Mouse (Mus musculus) cerebellum, postnatal 10 days (tissue): Measurements from ENCODE around the gene Cyp1b1.
A peak's percentile ranks its signal among the peaks of the same experiment; 100 is the strongest.

Experiments
- DNase-seq, 2 experiments: peaks; one replicate each; pipeline ENCODE4 v3.0.0; 2021; ENCODE audit warnings: mixed read lengths in 2 of 2

Cyp1b1 gene

DNA sequence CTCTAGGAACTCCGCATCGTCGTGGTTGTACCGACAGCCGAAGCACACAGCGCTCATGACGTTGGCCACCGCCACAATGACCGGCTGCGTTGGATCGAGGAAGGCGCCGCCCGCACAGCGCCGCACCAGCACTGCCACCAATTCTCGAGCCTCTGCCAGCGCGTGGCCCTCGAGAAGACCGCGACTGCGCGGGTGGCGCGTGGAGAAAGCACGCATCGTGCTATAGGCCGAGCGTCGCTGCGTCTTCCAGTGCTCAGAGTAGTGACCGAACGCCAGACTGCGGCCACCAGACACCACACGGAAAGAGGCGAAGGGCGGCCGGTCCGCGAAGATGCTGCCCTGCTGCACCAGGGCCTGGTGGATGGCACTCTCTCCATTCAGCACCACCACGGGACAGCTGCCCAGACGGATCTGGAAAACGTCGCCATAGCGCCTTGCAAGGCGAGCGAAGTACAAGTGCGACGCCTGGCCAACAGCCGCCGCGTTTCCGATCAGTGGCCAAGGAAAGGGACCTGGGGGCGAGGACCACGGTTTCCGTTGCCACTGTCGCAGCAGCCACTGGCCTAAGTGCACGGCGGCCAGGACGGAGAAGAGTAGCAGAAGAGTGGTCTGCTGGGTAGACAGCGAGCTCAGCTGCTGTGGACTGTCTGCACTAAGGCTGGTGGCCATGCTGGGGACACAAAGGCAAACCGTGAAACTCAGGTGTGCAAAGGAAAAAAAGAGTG, 1.1 kb downstream of the Cyp1b1 start:
- DNase-seq: peak; percentile 68 to 69

DNA sequence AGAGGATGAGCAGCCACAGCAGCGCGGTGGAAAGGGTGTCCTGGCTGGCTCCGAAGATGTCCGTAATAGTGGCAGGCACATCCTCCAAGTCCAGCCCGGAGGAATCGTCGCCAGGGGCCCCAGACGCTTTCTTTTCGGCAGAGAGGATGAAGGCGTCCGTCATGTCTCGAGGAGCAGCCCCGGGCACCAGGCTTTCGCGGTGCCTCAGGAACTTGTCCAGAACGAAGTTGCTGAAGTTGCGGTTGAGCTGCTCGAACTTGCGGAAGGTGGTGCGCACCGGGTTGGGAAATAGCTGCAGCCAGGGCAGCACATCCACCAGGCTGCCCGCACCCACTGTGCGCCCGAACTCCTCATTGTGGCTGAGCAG, 1.6 kb downstream of the Cyp1b1 start:
- DNase-seq: peak in 1 of 2 experiments; percentile 44

DNA sequence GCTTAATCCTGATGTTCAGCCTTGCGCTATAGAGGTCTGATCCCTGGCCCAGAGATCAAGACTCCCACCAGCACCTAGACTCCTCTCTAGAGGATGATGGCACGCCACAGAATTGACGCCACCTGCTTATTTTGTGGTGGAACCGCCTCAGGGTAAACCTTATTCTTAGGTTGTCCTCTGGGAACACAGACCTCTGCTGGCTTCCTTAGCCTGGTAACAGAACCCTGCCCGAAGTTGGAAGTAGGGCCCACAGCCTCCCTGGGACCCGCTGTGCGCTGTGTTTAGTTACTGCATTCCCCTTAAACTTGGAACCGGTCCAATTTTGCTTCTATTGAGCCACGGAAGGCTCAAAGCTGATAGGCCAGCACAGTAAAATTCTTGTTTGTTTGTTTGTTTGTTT, 2.3 kb downstream of the Cyp1b1 start:
- peak; percentile 22 to 39 for DNase-seq

DNA sequence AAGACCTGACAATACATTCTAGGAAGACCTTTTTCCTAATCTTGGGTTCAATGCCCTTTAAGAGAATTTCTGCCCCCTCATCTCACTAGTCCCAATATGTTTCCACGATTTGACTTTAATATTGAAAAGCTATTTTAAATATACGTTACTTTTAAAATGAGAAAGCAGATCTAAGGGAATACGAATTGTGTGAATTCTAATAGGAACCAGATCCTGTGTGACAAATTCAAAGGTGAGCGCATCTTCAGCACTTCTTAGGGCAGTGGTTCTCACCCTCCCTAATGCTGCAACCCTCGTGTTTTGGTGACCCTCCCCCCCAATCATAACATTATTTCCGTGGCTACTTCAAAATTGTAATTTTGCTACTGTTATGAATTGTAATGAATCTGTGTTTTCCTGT, 2.9 kb downstream of the Cyp1b1 start:
- DNase-seq: no peak

DNA sequence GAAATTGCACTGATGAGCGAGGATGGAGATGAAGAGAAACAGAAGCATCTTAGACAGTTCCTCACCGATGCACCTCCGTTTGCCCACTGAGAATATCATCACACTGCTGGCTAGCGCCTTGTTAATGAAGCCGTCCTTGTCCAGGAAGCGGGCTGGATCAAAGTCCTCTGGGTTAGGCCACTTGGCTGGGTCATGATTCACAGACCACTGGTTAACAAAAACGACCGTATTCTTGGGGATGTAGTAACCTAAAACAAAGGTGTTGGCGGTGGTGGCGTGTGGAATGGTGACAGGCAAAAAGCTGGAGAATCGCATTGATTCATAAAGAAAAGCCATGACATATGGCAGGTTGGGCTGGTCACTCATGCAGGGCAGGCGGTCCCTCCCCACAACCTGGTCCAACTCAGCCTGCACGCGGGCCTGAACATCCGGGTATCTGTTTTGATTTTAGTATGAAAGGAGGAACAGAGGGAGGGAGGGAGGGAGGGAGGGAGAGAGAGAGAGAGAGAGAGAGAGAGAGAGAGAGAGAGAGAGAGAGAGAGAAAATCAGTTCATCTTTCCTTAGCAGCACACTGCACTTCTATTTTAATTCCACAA, 4.5 kb downstream of the Cyp1b1 start:
- peak; percentile 65 to 70 for DNase-seq

DNA sequence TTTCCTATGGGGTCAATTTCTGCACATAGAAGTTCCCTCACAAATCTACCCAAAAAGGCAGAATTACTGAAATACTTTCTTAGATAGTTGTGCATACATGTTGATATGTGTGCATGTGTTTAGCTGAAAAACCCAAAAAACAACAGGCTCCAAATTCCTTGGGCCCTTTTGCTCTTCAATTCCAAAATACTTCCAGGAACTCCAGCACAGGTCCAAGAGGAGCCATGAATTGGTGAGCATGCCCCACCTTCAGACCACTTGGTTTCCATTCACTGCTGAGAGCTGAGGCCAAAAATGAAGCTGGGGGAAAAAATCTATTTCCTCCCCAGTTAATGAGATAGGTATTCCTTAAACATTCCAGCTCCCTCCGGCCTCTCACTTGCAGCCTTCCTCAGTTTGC, 5.1 kb downstream of the Cyp1b1 start:
- no peak for DNase-seq

DNA sequence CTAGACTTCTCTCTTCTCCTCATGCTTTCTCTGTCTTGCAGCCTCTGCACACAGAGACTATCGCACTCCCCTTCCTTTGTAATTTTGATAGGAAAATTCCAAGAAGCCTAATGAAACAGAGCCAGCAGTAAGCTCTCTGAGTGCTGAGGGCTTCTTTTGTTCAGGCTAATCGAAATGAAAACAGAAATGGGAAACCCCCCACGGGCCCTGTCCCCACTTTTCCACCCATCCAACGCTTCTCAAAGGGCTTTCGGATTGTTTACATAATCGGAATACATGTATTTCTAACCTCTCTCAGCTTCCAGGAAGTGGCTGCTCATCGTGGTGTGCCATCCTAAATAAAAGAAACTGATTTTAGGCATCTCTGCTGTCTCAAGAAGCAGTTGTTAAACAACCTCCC, 6.7 kb downstream of the Cyp1b1 start:
- no peak for DNase-seq

DNA sequence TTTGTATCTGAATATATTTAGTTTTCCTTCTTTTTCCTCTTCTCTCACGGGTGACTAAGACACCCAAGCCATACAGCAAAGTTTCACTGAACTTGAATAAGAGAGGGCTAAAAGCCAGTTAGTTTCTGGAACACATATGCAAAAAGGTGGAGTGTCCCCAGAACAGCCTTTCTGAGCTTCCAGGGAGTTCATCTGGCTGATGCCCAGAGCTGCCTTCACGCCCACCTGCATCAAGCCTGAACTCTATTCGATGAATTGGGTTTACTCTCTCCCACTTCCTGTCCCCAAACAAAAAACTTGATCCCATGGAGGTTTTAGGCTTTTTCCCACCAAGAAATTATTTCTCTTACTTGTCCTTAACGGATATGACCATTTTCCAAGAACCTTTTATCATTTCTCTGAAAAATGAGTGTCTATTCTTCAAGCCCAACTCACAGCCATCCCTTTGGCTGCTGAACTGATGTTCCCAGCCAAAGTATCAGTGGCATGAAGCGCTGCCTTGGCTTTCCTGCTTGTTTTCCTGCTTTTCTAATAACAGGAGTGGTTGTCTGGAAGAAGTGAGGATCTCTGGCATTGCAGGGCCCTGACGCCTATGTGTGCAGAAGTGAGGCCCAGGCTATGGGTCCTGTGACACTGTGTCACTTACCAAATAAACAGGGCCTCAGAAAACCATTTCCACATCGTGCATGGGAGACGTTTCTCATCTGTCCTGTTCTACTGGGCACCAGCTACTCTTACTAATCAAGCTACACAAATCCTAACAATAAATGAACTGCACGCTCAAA, 9.0 kb downstream of the Cyp1b1 start:
- peak in 1 of 2 experiments; percentile 30 for DNase-seq

DNA sequence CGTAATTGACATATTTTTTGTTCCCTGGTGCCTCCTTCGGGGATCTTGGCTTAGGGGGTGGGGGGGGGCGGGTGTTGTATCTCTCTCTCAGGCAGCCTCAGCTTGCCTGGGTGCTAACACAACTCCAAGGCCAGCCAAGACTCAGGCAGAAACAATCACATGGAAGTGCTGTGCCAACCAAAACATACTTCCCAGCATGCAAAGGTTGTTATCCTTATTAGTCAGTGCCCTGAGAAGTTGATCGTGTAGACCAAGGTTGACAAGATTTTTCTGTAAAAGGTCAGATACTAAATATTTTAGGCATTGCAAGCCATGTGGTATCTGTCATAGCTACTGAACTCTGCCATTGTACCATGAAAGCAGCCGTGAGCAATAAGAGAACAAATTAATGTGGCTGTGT, 14.0 kb downstream of the Cyp1b1 start:
- no peak for DNase-seq

DNA sequence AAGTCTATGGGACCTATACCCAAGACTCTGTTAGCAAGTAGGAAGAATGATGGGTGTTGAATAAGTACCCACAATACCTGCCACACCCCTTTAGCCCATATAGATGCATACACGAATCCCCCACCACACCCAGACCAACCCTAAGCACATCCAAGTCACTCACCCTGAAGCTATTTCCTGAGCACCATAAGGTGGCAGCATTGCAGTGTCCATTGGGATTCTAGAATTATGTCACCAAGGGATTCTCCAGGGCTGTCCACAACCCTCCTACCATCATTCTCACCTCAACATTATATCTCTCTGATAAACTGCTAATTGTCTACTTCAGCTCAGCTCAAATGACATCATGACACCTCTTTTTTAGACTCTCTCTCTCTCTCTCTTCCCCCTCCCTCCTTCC, 15.7 kb downstream of the Cyp1b1 start:
- peak; percentile 33 to 35 for DNase-seq

DNA sequence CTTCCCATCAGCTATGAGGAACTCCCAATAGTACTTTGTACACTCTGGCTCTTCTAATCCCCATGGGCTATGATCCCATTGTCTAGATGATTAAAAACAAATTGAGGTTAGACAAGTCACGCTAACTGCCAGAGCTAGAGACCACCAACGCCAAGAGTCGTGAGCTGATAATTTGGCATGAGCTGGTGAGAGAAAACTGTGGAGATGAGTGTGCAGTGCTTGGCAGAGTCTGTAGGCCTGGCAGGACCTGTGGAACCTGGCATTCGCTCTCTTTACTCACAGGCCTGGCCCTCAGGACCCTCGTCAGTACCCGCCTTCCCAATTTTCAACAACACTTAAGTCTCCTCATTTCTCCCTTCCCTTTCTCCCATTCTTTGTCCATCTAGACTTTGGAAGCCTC, 19.3 kb downstream of the Cyp1b1 start:
- DNase-seq: peak; percentile 34 to 55

DNA sequence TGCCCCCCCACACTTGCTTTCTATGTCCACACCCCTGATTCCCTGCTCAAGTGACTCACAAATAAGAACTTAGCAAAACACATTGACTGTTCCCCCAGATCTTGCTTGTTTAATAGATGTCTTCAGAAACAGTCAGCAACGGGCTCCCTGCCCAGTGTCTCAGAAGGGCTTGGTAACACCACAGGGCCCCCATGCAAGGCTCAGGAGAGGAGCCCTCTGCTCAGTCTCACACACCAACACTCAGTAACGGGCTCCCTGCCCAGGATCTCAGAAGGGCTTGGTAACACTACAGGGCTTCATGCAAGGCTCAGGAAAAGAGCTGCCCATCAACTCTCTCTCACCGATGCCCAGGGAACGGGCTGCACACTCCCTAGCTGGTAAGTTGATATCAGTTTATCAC, 19.8 kb downstream of the Cyp1b1 start:
- peak in 1 of 2 experiments; percentile 32 for DNase-seq

DNA sequence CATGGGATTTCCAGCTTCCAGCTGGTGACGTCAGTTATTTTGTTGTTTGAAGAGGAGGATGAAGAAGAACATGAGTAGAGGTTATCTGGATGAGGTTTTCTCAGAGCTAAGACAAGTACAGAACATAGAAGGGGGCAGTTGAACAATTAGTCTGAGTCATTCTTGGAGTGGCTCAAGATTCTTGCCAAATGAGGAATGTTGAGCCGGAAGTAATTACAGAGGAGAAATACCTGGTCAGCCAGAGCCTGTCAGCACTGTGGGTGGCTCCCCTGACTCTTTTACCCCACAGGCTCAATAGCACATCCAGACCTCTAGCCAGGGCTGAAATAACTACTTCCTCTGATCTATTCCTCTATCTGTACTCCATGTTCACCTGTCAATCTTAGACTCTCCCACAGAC, 44.0 kb downstream of the Cyp1b1 start:
- DNase-seq: no peak

DNA sequence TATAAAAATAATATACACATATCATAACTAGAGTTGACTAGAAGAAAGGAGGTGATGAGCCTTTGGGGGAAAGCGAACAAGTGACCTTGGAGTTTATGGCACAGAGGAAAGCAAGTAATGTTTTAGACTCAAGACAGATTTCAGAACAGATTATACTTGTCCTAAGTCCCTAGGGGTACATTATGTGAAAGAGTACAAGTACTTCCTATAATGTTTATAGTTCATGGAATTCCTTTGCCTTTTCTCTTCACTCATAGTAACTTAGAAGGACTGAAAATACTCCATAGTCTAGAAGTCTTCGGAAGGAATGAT, 50.8 kb downstream of the Cyp1b1 start:
- no peak for DNase-seq

DNA sequence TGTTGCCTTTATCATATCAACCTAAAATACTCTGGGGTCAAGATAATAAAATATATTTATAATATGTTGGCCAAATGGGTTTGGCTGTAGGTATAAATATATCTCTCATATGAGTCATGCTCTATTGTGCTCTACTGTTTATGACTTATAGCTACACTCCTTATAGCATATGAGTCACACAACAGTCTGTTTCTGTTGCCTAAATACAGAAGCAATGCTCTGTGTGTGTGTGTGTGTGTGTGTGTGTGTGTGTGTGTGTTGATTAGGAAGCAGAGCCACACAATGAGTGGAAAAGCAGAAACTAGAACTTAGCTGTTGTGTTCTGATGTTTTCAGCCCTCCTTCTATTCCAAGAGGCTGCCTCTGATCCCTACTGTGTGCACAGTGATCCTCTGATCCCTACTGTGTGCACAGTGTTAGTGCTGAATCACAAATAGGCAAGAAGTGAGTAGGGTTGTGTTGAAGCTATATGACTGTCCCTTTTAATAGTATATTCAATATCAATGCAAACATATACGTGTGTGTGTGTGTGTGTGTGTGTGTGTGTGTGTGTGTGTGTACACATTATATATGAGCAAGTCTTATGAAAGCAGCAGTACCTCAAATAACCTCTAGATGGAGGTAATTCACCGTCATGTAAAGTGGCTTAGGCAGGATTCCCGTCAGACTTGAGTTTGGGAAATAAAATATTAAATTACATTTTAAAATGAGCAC, 51.3 kb downstream of the Cyp1b1 start:
- peak; percentile 25 to 74 for DNase-seq

DNA sequence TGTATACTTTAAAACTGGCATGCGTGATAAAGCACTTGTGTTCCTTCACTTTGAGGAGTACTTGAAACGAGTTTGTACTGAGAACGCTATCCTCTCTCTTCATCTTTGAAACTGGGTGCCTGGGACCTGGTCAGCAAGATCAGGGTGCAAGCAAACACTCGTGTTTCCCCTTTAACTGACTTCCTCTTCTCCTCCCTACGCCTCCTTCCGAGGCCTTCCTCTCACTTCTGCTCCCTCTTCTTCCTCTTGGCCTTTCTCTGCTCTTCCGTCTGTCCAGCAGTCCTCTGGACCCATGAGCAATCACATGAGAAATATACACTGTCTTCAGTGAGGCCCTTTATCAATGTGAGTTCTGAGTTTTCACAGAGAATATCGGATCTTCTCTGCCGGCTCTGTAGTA, 53.0 kb downstream of the Cyp1b1 start:
- no peak for DNase-seq

DNA sequence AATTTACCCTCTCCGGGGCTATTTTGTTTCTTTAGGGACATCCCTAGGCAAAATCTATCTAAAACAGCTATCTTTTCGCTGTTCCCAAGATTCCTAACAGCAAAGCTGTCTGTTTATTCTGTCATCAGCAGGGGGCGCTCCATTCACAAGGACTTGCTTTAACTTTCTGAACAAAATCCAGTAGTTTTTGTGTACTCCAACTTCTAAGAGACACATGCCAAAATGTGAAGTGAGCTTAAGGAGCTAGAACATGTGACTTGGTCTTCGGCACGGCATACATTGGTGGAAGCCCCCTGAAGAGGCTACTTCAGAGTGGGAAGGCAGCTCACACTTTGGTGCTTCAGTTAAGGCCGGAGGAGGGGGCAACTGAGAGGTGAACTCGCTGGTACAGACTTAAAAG, 53.5 kb downstream of the Cyp1b1 start:
- peak; percentile 82 to 86 for DNase-seq

DNA sequence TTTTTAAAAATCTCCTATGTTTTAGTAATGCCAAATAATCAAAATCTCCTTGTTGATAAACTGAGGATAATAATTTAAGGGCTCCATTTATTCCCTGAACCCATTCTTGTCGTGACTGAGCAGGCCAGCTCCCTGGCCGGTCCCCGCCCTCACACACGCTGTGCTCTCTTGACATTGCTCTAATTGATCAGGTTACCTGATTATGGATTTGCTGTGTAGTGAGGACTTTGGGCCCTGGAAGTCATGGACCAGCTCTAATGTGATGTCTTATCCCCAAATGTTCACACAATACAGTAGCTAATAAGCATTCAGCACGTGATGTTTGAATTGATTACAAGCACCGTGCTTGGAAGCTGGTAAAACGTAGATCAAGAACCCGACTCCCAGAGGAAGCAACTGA, 56.0 kb downstream of the Cyp1b1 start:
- DNase-seq: no peak

DNA sequence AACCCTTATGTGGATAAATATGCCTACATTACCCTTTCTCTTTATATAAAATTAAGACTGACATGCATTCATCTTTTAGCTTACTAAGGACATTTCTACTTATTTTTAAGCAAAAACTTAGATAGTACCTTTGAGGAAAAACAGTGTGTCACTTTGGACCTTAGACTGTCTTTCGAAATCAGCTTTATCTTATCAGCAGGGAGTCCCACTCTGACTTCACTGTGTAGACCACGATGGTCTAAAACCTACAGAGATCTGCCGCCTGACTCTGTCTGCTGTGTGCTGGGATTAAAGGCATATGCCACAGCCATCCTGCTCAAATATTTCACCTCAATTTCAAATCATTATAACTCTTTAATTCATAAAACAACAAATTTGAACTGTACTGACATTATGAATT, 56.4 kb downstream of the Cyp1b1 start:
- DNase-seq: no peak

DNA sequence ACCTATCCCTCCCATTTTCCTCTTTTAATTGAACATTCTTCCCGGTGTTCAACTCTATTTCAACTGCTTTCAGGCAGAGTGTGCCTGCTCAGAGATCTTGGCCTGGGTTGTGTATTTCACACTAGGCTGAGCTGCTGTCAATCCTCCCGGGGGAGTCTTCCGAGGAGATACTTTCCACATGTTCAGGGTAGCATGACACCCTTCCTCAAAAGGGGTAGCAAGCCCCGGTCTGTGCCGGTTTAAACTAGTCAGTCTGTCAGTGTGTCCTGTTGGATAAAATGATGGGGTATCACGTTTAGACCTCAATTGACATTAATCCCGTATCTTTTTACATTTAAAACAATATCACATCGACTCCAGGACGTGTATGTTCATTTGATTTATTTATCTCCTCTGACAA, 57.1 kb downstream of the Cyp1b1 start:
- DNase-seq: peak in 1 of 2 experiments; percentile 5

DNA sequence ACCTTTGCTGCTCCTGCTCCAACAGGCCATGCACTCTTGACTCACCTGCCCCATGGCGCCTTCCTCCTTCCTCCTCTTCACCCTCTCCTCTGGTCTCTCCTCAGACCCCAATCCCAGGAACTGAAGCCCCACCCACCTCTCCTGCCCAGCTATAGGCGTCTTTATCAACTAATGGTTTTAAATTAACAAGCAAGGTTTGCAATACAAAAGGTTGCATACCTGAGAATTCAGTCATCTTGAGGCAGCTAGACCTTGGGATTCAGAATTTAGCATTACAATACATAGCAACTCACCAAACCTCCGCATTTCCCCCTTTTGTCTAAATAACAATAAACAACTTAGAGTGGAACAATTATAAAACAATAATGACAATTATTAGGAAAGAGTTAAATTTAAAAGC, 60.7 kb downstream of the Cyp1b1 start:
- DNase-seq: no peak

DNA sequence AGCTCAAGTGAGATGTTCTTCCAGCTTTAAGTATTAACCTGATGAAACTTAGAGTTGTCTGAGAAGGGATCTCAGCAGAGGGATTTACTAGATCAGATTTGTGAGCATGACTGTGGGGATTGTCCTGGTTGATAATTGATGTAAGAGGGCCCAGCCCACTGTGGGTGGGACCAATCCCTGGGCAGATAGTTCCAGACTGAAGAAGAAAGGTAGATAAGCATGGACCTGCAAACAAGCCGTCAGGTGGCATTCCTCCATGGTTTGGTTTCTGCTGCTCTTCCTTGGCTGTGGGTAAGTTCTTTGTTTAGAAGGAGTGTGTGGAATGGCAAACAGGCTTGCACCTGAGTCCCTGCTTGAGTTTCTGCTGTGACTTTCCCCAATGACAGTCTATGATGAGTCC, 61.7 kb downstream of the Cyp1b1 start:
- DNase-seq: no peak
